Mouse (Mus musculus) liver, embryonic 14.5 days (tissue): Measurements from ENCODE around the gene Dnajb5. TPM values are rescaled to one million over a fixed set of nuclear protein-coding genes. Genes with fewer than 3 reads are reported as not detected.

Experiments
- ATAC-seq: fragments of 200-750 bp; cut with Nextera tagmentation; 2 replicates; pipeline ENCODE4 v1.8.0; 2017; ENCODE audit warnings: moderate number of reproducible peaks, mild to moderate bottlenecking, moderate library complexity; ENCODE audit not compliant: insufficient read depth
- DNase-seq, 3 experiments: peaks; one replicate each; pipeline ENCODE4 v3.0.0-alpha.2; 2012 to 2013; ENCODE audit warnings: low read depth in 3 of 3, low spot score in 3 of 3
- H3K27ac ChIP-seq: fragments of 300-500 bp; sonication (generic); 2 replicates; pipeline ENCODE4 v1.5.1; 2014; ENCODE audit warnings: moderate library complexity, mild to moderate bottlenecking, control low read depth, inconsistent platforms
- H3K27me3 ChIP-seq: fragments of 300-500 bp; sonication (generic); 2 replicates; pipeline ENCODE4 v1.6.1; 2014; ENCODE audit warnings: mild to moderate bottlenecking, low read length, moderate library complexity; ENCODE audit not compliant: control insufficient read depth, insufficient read depth
- H3K36me3 ChIP-seq: fragments of 300-500 bp; sonication (generic); replicated peaks from 2 replicates; pipeline ENCODE4 v1.6.1; 2014; ENCODE audit warnings: low read depth; ENCODE audit not compliant: control insufficient read depth, insufficient read depth
- H3K4me1 ChIP-seq, 2 experiments: fragments of 200-500 bp in 1 of 2; fragments of 300-500 bp in 1 of 2; sonication (generic) in 1 of 2; replicated peaks; 2 replicates each; pipeline ENCODE4 v1.6.1; 2012 to 2014; ENCODE audit warnings: antibody characterized with exemption in 1 of 2, inconsistent platforms in 1 of 2, low read length in 1 of 2; ENCODE audit not compliant: control insufficient read depth in 2 of 2, insufficient read depth in 2 of 2
- H3K4me2 ChIP-seq: fragments of 300-500 bp; sonication (generic); 2 replicates; pipeline ENCODE4 v1.6.1; 2014; ENCODE audit warnings: low read depth, mild to moderate bottlenecking, control low read depth, moderate library complexity
- H3K4me3 ChIP-seq, 2 experiments: fragments of 200-500 bp in 1 of 2; fragments of 300-500 bp in 1 of 2; sonication (generic) in 1 of 2; 2 replicates each; pipeline ENCODE4 v1.5.1; 2012 to 2014; ENCODE audit warnings: low read depth in 2 of 2, low read length in 2 of 2, mild to moderate bottlenecking in 2 of 2, control low read depth in 1 of 2, inconsistent platforms in 1 of 2, moderate library complexity in 1 of 2; ENCODE audit not compliant: insufficient read depth in 1 of 2
- H3K9ac ChIP-seq: fragments of 300-500 bp; sonication (generic); replicated peaks from 2 replicates; pipeline ENCODE4 v1.6.1; 2014; ENCODE audit warnings: mild to moderate bottlenecking, control low read depth, moderate library complexity
- H3K9me3 ChIP-seq: fragments of 300-500 bp; sonication (generic); 2 replicates; pipeline ENCODE4 v1.6.1; 2016; ENCODE audit warnings: low read length, mixed read lengths; ENCODE audit not compliant: control insufficient read depth
- CTCF ChIP-seq: IDR thresholded peaks from 2 replicates; pipeline ENCODE4 v1.5.1; 2016; ENCODE audit warnings: antibody characterized with exemption, low read depth, control low read depth
- EP300 ChIP-seq: IDR thresholded peaks from 2 replicates; pipeline ENCODE4 v1.6.1; 2016; ENCODE audit warnings: antibody characterized with exemption, low read depth
- WGBS: fragments of 180-500 bp; shearing (Covaris S2); extraction: QIAGEN DNeasy Blood & Tissue Kit; methylation state at CpG from one replicate; pipeline ENCODE4 v1.1.7; 2014; ENCODE audit not compliant: insufficient replicate concordance; 5-methylcytosine and 5-hydroxymethylcytosine counted together
- polyA plus RNA-seq, 2 experiments: library from polyadenylated mRNA; depleted of rRNA in 1 of 2; stranded (reverse) in 1 of 2; unstranded in 1 of 2; fragments of >200 nt; fragmentation: Nextera tagmentation in 1 of 2; extraction: Ambion mirVana in 1 of 2; gene quantifications; 2 replicates each; pipeline versions ENCODE4 v1.2.1 to v1.2.3; 2012 to 2014

Dnajb5 gene
- polyA plus RNA-seq, 2 experiments, result 0.43 to 0.90 TPM

DNA sequence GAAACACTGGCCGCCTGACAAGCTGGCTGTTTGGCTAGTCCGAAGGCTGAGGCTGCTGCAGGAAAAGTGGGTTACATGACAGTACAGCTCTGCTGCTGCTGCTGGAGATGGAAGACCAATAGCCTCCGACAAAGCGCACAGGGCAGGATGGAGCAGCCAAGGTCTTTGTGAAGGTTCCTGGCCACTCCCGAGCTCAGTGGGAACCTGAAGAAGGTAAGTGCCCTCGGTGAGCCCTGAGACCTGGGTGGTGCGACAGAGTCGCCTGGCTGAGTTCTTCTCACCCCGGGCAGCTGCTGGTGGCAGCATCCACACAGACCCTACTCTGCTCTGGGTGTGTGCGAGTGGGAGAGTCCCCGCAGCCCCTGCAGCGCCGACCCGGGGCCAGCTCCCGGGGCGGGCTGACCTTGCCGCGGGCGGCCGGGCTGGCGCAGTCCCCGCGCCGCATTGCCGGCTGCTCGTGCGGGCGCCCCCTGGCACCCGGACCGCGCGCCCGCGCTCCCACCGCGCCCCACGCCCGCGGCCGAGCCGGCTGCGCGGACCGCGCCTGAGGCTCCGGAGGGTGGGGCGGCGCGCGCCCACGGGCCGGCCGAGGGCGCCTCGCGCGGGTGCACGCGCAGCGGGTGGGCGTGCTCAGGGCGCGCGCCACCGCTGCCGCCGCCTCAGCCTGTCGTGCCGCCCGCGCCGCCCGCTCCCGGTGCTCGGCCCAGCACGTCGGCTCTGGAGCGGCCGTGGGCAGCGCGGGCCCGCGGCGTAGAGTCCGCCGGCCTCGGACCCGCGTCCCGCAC is 32.8 kb upstream of the Dnajb5 start, which contains the start of gene Phf24:
Phf24 (plus strand) TSS at position 44 of the 785 bp plus-strand sequence.
- 1% methylated on average over 56 of the region's 90 CpGs for whole genome bisulfite sequencing
- peak within 1 kb of the TSS; percentile 1 to 43; a peak in 3 of 4 replicates for H3K4me3 ChIP-seq
- no peak within 1 kb of the TSS for H3K9ac ChIP-seq
- H3K27me3 ChIP-seq, result peaks cover 59% of the 10 kb centered on the region
- no peak within 1 kb of the TSS for H3K27ac ChIP-seq
- TF ChIP-seq EP300, result no peak
- H3K9me3 ChIP-seq, result no peaks in the 10 kb centered on the region
- DNase-seq (no peak), ATAC-seq (peak; percentile 8; the same call in 1 of the 2 replicates)
- H3K4me1 ChIP-seq, result no peaks in the 10 kb centered on the region
- no peaks in the 10 kb centered on the region for H3K36me3 ChIP-seq
- H3K4me2 ChIP-seq, result peak within 1 kb of the TSS; percentile 58

DNA sequence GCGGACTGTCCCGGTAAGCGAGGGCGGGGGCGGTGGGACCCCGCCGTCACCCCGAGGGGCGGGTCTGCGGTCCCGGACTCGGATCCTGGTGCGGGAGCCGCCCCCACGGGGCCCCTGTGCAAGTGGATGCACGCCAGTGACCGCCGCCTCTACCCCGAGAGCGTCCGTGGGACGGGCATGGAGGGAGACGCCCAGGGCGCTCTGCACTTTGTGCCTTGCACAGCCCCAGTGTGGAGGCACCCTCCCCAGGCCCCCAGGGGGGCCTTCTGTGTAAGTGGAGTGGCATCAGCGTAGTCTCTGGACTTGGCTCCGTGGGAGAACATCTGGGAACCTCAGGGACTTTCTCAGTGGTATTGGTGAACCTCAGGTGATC is 32.2 kb upstream of the Dnajb5 start:
- no peaks in the 10 kb centered on the region for H3K9me3 ChIP-seq
- ATAC-seq (no peak), DNase-seq (no peak)
- no peaks in the 10 kb centered on the region for H3K36me3 ChIP-seq
- H3K4me2 ChIP-seq, result peak overlapping the region; percentile 58
- H3K4me3 ChIP-seq, result peak overlapping the region; percentile 1 to 43; a peak in 3 of 4 replicates
- TF ChIP-seq EP300 (no peak), CTCF (no peak)
- H3K27ac ChIP-seq, result no peak overlapping the region
- peaks cover 59% of the 10 kb centered on the region for H3K27me3 ChIP-seq
- H3K9ac ChIP-seq, result no peak overlapping the region
- H3K4me1 ChIP-seq, result no peaks in the 10 kb centered on the region
- 3% methylated on average over 26 of the region's 26 CpGs for WGBS

DNA sequence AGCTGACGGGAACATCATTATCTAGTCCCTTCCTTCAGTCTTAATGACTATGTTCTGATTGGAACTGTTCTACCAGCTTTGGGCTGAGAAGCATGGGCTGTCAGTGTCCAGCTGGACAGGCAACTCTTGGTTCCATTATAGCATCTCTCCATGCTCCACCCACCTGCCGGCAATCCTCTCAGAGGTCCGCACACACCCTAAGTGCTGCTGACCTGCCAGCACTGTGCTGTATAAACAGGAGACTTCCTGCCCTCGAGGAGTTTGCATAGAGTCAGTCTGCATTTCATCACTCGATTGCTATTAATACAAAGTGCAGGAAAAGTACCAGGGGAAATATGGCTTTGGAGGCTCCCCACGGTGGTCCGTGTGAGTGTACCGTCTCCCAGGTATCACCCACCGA is 28.9 kb upstream of the Dnajb5 start:
- WGBS, result 61% methylated on average over 9 of the region's 9 CpGs
- no peak overlapping the region for H3K27ac ChIP-seq
- no peaks in the 10 kb centered on the region for H3K9me3 ChIP-seq
- H3K4me2 ChIP-seq, result no peak overlapping the region
- DNase-seq, result no peak
- TF ChIP-seq CTCF, result no peak
- no peak for TF ChIP-seq EP300
- H3K4me3 ChIP-seq, result no peak overlapping the region
- no peak for ATAC-seq
- no peaks in the 10 kb centered on the region for H3K4me1 ChIP-seq
- peaks cover 40% of the 10 kb centered on the region for H3K27me3 ChIP-seq
- no peaks in the 10 kb centered on the region for H3K36me3 ChIP-seq
- H3K9ac ChIP-seq, result no peak overlapping the region

DNA sequence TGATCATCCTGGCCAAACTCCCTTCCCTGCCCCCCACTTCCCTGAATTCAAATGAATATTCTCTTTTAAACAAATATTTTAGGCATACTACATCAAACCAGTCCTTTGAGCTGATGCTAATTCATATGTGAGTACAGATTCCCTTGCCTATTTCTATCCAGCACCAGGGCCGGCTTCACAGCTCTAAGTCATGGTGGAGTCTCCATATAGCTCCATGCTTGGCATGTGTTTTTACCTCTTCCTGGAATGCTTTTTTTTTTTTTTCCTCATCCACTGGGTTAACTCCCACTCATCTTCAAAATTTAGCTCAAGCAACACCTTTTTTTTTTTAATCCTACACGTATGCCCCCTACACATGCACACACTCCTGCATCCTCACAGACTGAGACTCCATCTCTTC is 28.1 kb upstream of the Dnajb5 start:
- Histone ChIP-seq H3K4me2 (no peak overlapping the region), H3K9ac (no peak overlapping the region), H3K36me3 (no peaks in the 10 kb centered on the region), H3K4me1 (no peaks in the 10 kb centered on the region), H3K27ac (no peak overlapping the region), H3K27me3 (peaks cover 32% of the 10 kb centered on the region), H3K9me3 (no peaks in the 10 kb centered on the region), H3K4me3 (no peak overlapping the region)
- WGBS, result 59% methylated on average over 2 of the region's 2 CpGs
- ATAC-seq (no peak), DNase-seq (no peak)
- TF ChIP-seq CTCF (no peak), EP300 (no peak)

DNA sequence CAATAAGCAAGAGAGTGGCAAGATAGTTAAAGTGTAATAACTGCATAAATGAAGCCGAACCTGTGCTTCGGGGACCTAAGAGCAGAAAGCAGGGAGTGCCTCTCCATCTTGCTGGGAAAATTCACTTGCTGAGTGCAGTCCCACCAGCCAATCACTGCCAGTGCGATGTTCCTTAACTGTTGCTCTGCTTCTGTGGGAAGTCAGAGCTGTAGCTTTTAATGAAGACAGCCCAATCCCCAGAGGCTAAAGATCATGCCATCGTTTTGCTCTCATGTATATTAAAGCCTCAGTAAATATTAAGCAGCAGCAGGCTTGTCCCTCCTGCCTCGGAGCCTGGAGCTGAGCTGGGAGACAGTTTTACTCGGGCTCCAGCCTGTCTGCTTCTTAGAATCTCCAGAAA is 27.6 kb upstream of the Dnajb5 start:
- WGBS, result 54% methylated on average over 6 of the region's 6 CpGs
- Histone ChIP-seq H3K9ac (no peak overlapping the region), H3K4me1 (no peaks in the 10 kb centered on the region), H3K4me3 (no peak overlapping the region), H3K27ac (no peak overlapping the region), H3K4me2 (no peak overlapping the region), H3K36me3 (no peaks in the 10 kb centered on the region), H3K9me3 (no peaks in the 10 kb centered on the region), H3K27me3 (peaks cover 27% of the 10 kb centered on the region)
- TF ChIP-seq CTCF (no peak), EP300 (no peak)
- ATAC-seq, result no peak
- DNase-seq, result no peak
